Mouse (Mus musculus) ES-Bruce4 (cell line): ENCODE data around the gene Pdzrn3.

Source experiments
- EP300 ChIP-seq: IDR thresholded peaks from 2 replicates; pipeline ENCODE4 v1.6.1; 2011; ENCODE audit warnings: low read depth, low read length; ENCODE audit not compliant: insufficient read depth
- POLR2A ChIP-seq: IDR thresholded peaks from one replicate; pipeline ENCODE4 v1.8.1; 2011; ENCODE audit warnings: low read length; ENCODE audit not compliant: insufficient read depth

DNA sequence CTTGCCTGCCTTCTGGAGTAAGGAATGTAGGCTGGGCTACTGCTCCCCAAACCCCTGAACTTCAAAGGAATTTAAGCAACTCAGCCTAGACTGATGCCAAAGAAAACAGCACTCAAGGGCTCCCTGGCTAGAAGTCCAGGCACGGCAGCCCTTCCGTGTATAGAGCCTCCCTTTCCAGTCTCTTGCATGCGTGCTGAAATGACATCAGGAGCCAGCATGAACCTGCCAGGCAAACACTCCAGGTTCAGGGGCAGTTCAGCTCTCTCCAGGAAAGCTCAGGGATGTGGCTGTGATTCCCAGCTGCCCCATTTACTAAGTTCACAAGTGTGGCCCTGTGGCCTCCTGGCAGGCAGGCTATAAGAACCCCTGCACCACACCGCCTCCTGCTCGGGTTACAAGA is 126.5 kb downstream of the Pdzrn3 start:
- TF ChIP-seq EP300 (no peak), POLR2A (no peak)
